Mouse (Mus musculus) T-cell, adult 2 months (primary cell): ENCODE results near the gene Il6ra.
"Not testable (repeated sequence)": the region's sequence is repeated elsewhere in the genome, so short reads cannot be mapped to it uniquely, and the experiment has no call there.

ENCODE experiments used
- DNase-seq: peaks from one replicate; pipeline ENCODE4 v3.0.0; 2022; ENCODE audit warnings: low spot score

Il6ra gene

GRCm38 (mm10) chr3:89875021-89875420 is 38.0 kb downstream of the Il6ra start:
- DNase-seq, result no peak

- DNase-seq, result no peak
Observed at GRCm38 (mm10) chr3:89874076-89874475, 38.9 kb downstream of the Il6ra start.

- DNase-seq, result no peak
Observed at GRCm38 (mm10) chr3:89872684-89873083, 40.3 kb downstream of the Il6ra start.

- DNase-seq, result peak; percentile 96
Observed at GRCm38 (mm10) chr3:89872209-89872608, 40.8 kb downstream of the Il6ra start.

GRCm38 (mm10) chr3:89871339-89871914 is 41.6 kb downstream of the Il6ra start:
- DNase-seq, result no peak

- DNase-seq, result peak; percentile 52
Observed at GRCm38 (mm10) chr3:89870472-89871271, 42.3 kb downstream of the Il6ra start.

GRCm38 (mm10) chr3:89869556-89869955 is 43.4 kb downstream of the Il6ra start:
- DNase-seq, result peak; percentile 86

- DNase-seq, result peak; percentile 53
Observed at GRCm38 (mm10) chr3:89868956-89869355, 44.0 kb downstream of the Il6ra start.

- DNase-seq, result no peak
Observed at GRCm38 (mm10) chr3:89868357-89868756, 44.6 kb downstream of the Il6ra start.

GRCm38 (mm10) chr3:89867651-89868050 is 45.3 kb downstream of the Il6ra start:
- no peak for DNase-seq

GRCm38 (mm10) chr3:89865764-89866163 is 47.2 kb downstream of the Il6ra start:
- no peak for DNase-seq

- DNase-seq, result no peak
Observed at GRCm38 (mm10) chr3:89865020-89865419, 48.0 kb downstream of the Il6ra start.

- peak; percentile 86 for DNase-seq
Observed at GRCm38 (mm10) chr3:89863716-89864509, 49.1 kb downstream of the Il6ra start.

GRCm38 (mm10) chr3:89863276-89863675 is 49.7 kb downstream of the Il6ra start:
- DNase-seq, result not testable (repeated sequence)

GRCm38 (mm10) chr3:89862182-89862761 is 50.7 kb downstream of the Il6ra start:
- no peak for DNase-seq

GRCm38 (mm10) chr3:89861070-89861469 is 51.9 kb downstream of the Il6ra start:
- DNase-seq, result no peak

- DNase-seq, result no peak
Observed at GRCm38 (mm10) chr3:89860343-89860742, 52.7 kb downstream of the Il6ra start.

GRCm38 (mm10) chr3:89859936-89860335 is 53.1 kb downstream of the Il6ra start:
- DNase-seq, result peak; percentile 60

- DNase-seq, result no peak
Observed at GRCm38 (mm10) chr3:89858888-89859287, 54.1 kb downstream of the Il6ra start.

- DNase-seq, result peak; percentile 49
Observed at GRCm38 (mm10) chr3:89858123-89858522, 54.9 kb downstream of the Il6ra start.

- DNase-seq, result no peak
Observed at GRCm38 (mm10) chr3:89857353-89857752, 55.6 kb downstream of the Il6ra start.

- DNase-seq, result no peak
Observed at GRCm38 (mm10) chr3:89853752-89854151, 59.2 kb downstream of the Il6ra start.
